Mouse (Mus musculus) hindbrain, embryonic 10.5 days (tissue): Measurements from ENCODE around the gene Lexm. TPM values are rescaled to one million over a fixed set of nuclear protein-coding genes. Genes with fewer than 3 reads are reported as not detected.

ENCODE experiments used
- DNase-seq: peaks from one replicate; pipeline ENCODE4 v3.0.0-alpha.2; 2017; ENCODE audit warnings: low spot score
- H3K27ac ChIP-seq: fragments of 300-500 bp; sonication (generic); 2 replicates; pipeline ENCODE4 v1.5.1; 2016; ENCODE audit warnings: mild to moderate bottlenecking, moderate library complexity
- H3K27me3 ChIP-seq: fragments of 300-500 bp; sonication (generic); 2 replicates; pipeline ENCODE4 v1.6.1; 2016; ENCODE audit warnings: mild to moderate bottlenecking; ENCODE audit not compliant: poor library complexity, insufficient read depth, severe bottlenecking
- H3K36me3 ChIP-seq: fragments of 300-500 bp; sonication (generic); 2 replicates; pipeline ENCODE4 v1.6.1; 2016; ENCODE audit warnings: mild to moderate bottlenecking, moderate library complexity
- H3K4me1 ChIP-seq: fragments of 300-500 bp; sonication (generic); replicated peaks from 2 replicates; pipeline ENCODE4 v1.6.1; 2016; ENCODE audit warnings: mild to moderate bottlenecking
- H3K4me3 ChIP-seq: fragments of 300-500 bp; sonication (generic); 2 replicates; pipeline ENCODE4 v1.5.1; 2016; ENCODE audit warnings: mild to moderate bottlenecking, moderate library complexity
- H3K9me3 ChIP-seq: fragments of 300-500 bp; sonication (generic); 2 replicates; pipeline ENCODE4 v1.6.1; 2016; ENCODE audit warnings: mild to moderate bottlenecking, moderate library complexity
- WGBS: fragments of 180-500 bp; shearing (Covaris S2); methylation state at CpG from one replicate; pipeline ENCODE4 v1.1.7; 2016; 5-methylcytosine and 5-hydroxymethylcytosine counted together
- polyA plus RNA-seq: library from polyadenylated mRNA; unstranded; fragments of >200 nt; fragmentation: Nextera tagmentation; extraction: Ambion mirVana; gene quantifications from 2 replicates; pipeline ENCODE4 v1.2.1, GENCODE M21; 2016

Lexm gene
- polyA plus RNA-seq, 1 experiment from 2014 or later: 0.25 TPM

DNA sequence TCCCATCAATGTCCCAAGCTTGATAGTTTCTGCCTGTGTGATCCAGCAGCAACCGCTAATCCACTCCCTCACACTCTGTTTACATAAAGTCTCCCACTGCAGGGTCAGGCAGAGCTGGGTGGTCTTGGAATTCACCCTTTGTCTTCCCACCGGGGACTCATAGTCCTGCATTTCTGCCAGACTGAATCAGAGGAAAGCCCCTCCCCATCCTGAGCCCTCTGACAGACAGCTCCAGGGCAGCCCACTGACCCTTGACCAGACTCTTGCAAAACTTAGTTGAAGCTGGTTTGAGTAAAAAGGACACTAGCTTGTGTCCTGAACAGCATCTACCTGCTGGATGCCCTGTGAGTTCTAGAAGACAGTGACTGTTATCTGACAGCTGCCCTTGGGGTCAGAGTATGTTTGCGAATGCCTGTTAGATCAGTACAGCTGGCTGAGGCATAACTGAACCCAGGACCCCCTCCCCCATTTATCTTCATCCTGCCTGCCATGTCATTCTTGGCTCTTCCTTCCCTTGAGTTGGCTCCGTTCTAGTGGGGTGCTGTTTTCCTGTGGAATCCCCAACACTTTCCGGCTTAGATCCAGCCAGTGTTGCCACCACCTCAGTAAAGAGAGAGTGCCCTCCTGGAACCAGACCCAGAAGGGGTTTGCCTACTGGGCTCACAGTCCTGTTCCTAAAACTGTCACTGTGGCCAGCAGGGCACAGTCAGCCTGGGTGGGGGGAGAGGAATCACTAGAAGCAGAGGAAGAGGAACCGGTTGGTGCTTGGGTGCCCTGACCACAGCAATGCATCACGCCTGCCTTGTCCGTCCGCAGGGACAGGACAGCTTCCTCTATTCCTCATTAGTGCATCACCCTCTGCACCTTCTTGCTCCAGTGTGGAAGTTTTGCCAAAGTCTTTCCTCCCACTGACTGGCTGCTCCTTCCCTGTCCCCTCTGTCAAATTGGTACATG is 53.9 kb downstream of the Lexm start:
- WGBS: 48% methylated on average over 9 of the region's 9 CpGs
- peaks cover 52% of the 10 kb centered on the region for H3K36me3 ChIP-seq
- DNase-seq: peak; percentile 61
- peak overlapping the region; percentile 97 for H3K27ac ChIP-seq
- no peaks in the 10 kb centered on the region for H3K9me3 ChIP-seq
- H3K27me3 ChIP-seq: peaks cover 8% of the 10 kb centered on the region; the same call in 1 of the 2 replicates
- peak overlapping the region; percentile 99 for H3K4me3 ChIP-seq
- H3K4me1 ChIP-seq: peaks cover 43% of the 10 kb centered on the region

DNA sequence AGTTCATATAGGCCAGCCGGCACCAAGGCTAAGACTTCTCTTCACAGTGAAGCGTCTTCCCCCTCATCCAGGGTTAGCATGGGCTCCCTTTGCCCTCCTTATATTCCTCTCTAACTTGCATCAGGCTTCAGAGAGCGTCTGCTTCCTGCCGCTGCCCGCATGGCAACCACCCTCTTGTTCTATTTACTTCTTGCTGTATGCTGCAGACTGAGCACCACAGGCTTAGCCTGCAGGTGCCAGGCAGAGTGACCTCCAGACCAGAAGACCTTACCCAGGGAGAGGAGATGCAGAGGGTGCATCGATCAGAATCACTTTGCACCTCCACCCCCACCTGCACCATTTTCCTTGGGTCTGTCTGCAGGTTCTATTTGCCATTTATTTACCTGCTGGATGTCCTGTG is 55.0 kb downstream of the Lexm start:
- 21% methylated on average over 6 of the region's 6 CpGs for WGBS

DNA sequence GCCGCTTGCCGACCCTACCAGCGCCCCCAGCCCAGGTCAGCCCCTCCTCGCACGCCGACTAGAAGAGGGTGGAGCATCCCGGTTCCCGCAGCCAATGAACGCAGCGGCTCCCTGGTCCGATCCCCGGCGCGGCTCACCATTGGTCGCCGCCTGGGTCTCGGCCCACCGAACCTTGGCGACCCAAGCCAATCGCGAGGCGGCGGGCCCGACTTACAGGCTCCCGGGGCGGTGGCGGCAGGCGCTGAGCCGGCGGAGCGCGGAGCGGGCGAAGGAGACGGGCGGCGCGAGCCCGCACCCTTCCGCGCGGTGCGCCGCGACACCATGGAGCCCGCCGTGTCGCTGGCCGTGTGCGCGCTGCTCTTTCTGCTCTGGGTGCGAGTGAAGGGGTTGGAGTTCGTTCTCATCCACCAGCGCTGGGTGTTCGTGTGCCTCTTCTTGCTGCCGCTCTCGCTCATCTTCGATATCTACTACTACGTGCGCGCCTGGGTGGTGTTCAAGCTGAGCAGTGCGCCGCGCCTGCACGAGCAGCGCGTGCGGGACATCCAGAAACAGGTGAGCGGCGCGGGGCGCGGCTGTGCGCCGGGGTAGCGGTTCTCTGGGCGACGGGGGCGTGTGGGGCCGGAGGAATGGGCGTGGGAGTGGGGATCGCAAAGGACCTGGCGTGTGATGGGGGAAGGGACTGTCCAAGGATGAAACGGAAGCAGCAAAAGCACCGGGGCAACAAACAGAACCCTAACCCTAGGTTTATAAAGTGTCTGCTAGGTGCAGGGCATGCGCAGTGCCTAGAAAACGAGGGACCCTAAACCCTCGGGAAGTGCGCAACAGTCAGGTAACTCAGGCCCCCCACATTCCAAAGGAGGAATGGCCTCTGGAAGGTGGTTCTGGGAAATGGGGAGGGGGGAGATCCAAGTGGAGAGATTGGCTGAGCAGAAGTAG is 55.9 kb downstream of the Lexm start, which contains the start of gene Dhcr24:
Gene Dhcr24 (plus strand): TSS at position 193 of the 936 bp plus-strand sequence.
- Histone ChIP-seq H3K4me1 (peaks cover 43% of the 10 kb centered on the region), H3K9me3 (no peaks in the 10 kb centered on the region), H3K27me3 (peaks cover 9% of the 10 kb centered on the region; the same call in 1 of the 2 replicates), H3K36me3 (peaks cover 32% of the 10 kb centered on the region), H3K4me3 (peak within 1 kb of the TSS; percentile 99), H3K27ac (peak within 1 kb of the TSS; percentile 97)
- DNase-seq: peak; percentile 96
- WGBS: under 1% methylated on average over 89 of the region's 89 CpGs

More for the DNA sequence above, 55.0 kb downstream of the Lexm start:
- no peaks in the 10 kb centered on the region for H3K9me3 ChIP-seq
- H3K27me3 ChIP-seq: peaks cover 9% of the 10 kb centered on the region; the same call in 1 of the 2 replicates
- peak overlapping the region; percentile 97 for H3K27ac ChIP-seq
- peaks cover 41% of the 10 kb centered on the region for H3K36me3 ChIP-seq
- peak overlapping the region; percentile 99 for H3K4me3 ChIP-seq
- peaks cover 43% of the 10 kb centered on the region for H3K4me1 ChIP-seq
- DNase-seq: no peak

DNA sequence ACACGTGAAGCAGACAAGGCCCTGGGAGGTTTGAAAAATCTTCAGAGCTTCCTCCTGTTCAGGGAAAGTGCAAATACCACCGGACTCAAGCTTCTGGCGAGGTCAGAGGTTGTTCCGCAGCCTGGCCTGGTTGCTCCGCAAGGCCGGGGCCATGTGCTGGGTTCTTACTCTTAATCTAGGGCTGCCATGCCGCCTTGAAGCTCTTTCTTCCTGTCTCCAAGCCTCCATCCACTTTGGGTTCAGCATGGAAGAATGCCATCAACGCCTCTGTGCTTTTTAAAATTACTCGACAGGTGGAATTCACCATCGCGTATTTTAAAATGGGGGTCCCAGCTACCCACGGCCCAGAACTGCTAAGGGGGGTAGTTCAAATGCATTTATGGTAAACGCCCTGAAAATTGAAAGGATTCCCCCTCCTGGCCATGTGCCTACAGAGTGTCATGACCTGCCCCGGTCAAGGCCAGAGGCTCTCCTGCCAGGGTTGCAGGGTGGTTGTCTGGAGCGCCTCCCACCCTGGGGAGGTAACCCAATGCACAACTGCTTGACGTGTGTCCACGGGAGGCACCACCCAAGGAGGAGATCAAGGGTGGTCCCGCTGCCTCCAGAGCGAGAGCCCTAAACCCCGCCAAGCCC is 56.7 kb downstream of the Lexm start:
- Histone ChIP-seq H3K27ac (peak overlapping the region; percentile 97), H3K27me3 (peaks cover 9% of the 10 kb centered on the region; the same call in 1 of the 2 replicates), H3K9me3 (no peaks in the 10 kb centered on the region), H3K4me3 (peak overlapping the region; percentile 99), H3K36me3 (peaks cover 24% of the 10 kb centered on the region), H3K4me1 (peaks cover 43% of the 10 kb centered on the region)
- DNase-seq: no peak
- WGBS: under 1% methylated on average over 20 of the region's 20 CpGs

DNA sequence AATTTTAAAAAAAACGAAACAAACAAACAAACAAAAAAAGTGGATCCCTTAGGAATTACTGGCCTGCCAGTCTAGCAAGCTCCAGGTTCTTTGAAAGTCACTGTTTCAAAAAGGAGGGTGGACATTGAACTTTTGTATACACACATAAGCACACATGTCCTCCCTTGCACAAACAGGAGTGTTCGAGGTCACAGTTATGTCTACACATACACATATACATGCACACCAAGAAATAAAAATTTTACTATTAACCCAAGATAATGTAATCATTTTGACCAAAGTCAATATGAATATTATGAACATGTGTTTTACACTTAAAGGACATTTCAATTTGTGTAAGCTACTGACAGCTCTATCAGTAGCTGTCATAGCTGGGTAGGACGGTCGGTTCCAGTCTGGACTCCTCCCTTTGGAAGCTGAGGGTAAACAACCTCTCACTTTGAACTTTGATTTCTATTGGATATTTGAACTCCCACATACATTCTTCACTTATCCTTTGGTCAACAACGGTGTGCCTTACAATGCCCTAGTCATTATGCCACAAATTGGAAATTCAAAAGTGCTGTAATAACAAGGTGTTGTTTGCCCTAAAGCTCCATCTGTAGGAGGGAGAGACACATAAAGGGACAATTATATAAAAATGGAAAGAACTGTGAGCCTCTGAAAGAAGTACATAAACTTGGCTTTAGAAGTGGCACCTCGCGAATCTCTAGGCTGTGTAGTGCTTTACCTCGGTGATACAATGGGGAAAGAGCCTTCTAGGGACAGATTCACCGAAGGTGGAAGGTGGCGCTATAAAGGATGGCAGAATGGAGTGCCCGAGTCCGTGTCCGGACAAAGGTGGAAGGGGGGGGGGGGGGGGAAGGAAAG is 57.5 kb downstream of the Lexm start:
- no peaks in the 10 kb centered on the region for H3K9me3 ChIP-seq
- no peak for DNase-seq
- H3K4me1 ChIP-seq: peaks cover 43% of the 10 kb centered on the region
- 31% methylated on average over 13 of the region's 13 CpGs for WGBS
- peak overlapping the region; percentile 99 for H3K4me3 ChIP-seq
- H3K27me3 ChIP-seq: peaks cover 9% of the 10 kb centered on the region; the same call in 1 of the 2 replicates
- H3K27ac ChIP-seq: peak overlapping the region; percentile 97
- H3K36me3 ChIP-seq: peaks cover 17% of the 10 kb centered on the region

DNA sequence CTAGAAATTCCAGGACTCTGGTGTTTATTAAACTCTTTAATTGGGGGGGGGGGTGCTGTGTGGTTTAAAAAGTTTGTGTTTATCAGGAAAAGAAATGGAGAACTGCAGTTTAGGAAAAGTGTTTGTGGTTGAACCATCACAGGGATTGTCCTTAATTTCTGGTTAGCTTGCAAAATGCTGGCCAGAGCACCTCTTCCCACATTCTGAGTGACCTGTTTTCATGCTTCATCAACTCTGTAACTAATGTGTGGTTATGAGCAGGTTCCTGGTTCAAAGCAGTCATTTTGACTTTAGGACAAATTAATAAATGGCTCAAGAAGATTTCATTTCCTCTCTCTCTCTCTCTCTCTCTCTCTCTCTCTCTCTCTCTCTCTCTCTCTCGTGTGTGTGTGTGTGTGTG is 59.1 kb downstream of the Lexm start:
- Histone ChIP-seq H3K27me3 (peaks cover 9% of the 10 kb centered on the region; the same call in 1 of the 2 replicates), H3K4me3 (no peak overlapping the region), H3K4me1 (peaks cover 27% of the 10 kb centered on the region), H3K36me3 (peaks cover under 1% of the 10 kb centered on the region; the same call in 1 of the 2 replicates), H3K9me3 (no peaks in the 10 kb centered on the region), H3K27ac (no peak overlapping the region)
- DNase-seq: no peak
- 0% methylated on average over 1 of the region's 1 CpGs for WGBS

DNA sequence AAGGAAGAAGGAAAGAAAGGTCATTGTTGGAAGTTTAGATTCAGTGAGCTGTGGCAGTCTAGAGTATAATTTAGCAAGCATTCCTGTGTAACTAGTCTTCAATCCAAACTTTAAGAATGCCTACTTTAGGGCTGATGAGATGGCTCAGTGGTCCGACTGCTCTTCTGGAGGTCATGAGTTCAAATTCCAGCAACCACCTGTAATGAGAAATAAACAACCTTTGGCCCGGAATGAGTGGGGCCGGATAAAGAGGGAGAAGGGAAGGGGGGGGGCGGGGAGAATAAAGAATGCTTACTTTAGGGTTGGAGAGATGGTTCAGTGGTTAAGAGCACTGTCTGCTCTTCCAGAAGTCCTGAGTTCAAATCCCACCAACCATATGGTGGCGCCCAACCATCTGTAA is 59.8 kb downstream of the Lexm start:
- H3K4me3 ChIP-seq: no peak overlapping the region
- 81% methylated on average over 5 of the region's 5 CpGs for WGBS
- no peaks in the 10 kb centered on the region for H3K9me3 ChIP-seq
- peaks cover 19% of the 10 kb centered on the region for H3K4me1 ChIP-seq
- DNase-seq: no peak
- peaks cover 9% of the 10 kb centered on the region; the same call in 1 of the 2 replicates for H3K27me3 ChIP-seq
- no peak overlapping the region for H3K27ac ChIP-seq
- no peaks in the 10 kb centered on the region for H3K36me3 ChIP-seq

DNA sequence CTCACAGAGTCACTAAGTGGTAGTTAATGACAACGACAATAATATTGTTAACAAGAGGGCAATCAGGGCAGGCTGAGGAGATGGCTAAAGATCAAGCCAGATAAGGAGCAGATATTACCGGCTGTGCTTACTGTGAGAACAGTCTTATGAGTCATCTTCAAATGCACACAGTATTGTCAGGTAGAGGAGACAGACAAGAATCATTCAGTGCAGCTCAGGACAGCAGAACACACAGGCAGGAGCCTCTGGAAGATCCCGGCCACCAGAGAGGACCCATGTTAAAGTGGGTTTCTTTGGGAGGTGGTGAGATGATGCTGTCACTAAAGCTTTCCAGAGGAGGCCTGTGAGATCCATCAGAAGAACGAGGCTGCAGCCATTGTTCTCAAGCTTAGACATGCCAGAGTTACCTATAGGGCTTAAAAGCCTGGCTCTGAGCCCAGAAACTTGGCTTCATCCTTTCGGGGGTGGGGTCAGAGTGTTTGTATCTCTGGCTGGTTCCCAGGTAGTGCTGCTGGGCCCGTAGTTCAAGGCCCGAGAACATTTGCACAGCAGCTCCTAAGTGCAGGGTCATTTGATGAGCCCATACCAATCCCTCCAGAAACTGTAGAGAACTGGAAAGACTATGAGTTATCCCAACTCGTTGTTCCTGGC is 66.4 kb downstream of the Lexm start:
- no peaks in the 10 kb centered on the region for H3K36me3 ChIP-seq
- H3K27ac ChIP-seq: no peak overlapping the region
- H3K9me3 ChIP-seq: no peaks in the 10 kb centered on the region
- H3K4me1 ChIP-seq: 0 out of 2 replicates have a peak, but pooled peaks cover 5% of the 10 kb centered on the region
- DNase-seq: no peak
- no peak overlapping the region for H3K4me3 ChIP-seq
- WGBS: 84% methylated on average over 8 of the region's 8 CpGs
- H3K27me3 ChIP-seq: no peaks in the 10 kb centered on the region

DNA sequence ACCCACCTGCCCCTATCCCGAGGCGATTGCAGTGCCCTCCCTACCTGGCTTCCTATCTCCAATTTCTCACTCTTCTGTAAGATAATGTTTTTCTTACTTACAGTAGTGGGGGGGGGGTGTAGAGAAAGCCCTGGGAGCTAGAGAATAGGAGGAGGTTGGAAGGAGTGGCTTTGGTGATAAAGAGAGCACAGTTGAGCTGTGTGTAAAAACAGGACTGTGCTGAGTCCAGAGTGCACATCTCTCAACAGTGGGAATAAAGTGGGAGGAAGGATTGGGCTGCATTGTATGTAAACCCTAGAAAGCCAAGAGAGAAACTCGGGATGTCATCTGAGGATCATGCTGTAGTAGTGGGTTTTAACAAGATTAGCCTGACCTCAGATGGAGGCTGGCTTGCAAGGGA is 68.9 kb downstream of the Lexm start:
- H3K27ac ChIP-seq: no peak overlapping the region
- no peak overlapping the region for H3K4me3 ChIP-seq
- WGBS: 86% methylated on average over 3 of the region's 3 CpGs
- H3K4me1 ChIP-seq: 0 out of 2 replicates have a peak, but pooled peaks cover 5% of the 10 kb centered on the region
- no peaks in the 10 kb centered on the region for H3K27me3 ChIP-seq
- no peaks in the 10 kb centered on the region for H3K9me3 ChIP-seq
- no peak for DNase-seq
- no peaks in the 10 kb centered on the region for H3K36me3 ChIP-seq

DNA sequence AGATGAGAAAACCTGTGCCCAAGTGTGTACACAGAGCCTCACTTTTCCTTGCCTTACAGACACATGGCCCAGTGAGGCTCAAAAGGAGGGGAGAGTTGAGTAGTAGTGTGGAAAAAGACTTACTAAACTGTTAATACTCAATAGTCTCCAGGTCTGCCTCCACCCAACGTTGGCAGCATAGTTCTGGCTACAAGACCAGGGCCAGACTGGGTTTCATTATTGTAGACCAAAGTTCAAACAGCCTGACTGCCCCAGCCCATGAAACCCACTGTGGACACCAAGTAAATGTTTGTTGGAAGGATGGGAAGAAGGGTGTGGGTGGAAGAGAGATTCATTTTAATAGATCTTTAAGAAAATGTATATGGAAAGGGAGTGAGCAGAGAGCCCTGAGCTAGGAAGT is 70.1 kb downstream of the Lexm start:
- Histone ChIP-seq H3K4me1 (0 out of 2 replicates have a peak, but pooled peaks cover 5% of the 10 kb centered on the region), H3K9me3 (no peaks in the 10 kb centered on the region), H3K27ac (no peak overlapping the region), H3K27me3 (no peaks in the 10 kb centered on the region), H3K36me3 (no peaks in the 10 kb centered on the region), H3K4me3 (no peak overlapping the region)
- DNase-seq: no peak
- 80% methylated on average over 1 of the region's 1 CpGs for WGBS

DNA sequence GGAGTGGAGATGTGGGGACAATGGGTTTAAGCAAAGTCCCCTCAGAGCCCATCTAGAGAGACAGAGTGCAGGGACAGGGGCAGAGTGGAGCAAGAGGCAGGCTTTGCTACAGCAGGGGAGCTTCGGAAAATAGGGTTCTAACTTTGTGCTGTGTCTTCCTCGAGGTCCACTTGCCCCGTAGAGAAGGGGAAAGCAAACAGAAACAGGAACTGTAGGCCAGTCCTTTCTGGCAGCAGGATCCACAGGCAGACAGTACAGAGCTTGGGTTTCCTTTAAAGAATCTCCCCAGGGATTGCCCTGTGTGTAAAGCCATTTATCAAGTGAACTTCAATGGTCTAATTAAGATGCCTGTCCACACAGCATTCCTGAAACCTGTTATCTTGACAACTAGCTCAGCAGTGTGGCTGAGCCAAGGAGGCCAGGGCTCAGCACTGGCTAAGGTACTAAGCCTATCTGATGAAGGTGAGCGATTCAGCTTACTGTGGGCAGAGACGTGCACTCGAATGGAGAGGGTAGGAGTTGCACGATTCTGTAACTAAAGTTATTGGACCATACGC is 71.1 kb downstream of the Lexm start:
- DNase-seq: no peak
- Histone ChIP-seq H3K4me1 (0 out of 2 replicates have a peak, but pooled peaks cover 5% of the 10 kb centered on the region), H3K4me3 (no peak overlapping the region), H3K27me3 (no peaks in the 10 kb centered on the region), H3K27ac (no peak overlapping the region), H3K9me3 (no peaks in the 10 kb centered on the region), H3K36me3 (no peaks in the 10 kb centered on the region)
- 69% methylated on average over 8 of the region's 8 CpGs for WGBS
